Mouse (Mus musculus) G1E-ER4 (cell line): ENCODE results near the gene Cdhr4. TPM values are rescaled to one million over a fixed set of nuclear protein-coding genes. Genes with fewer than 3 reads are reported as not detected.

ENCODE experiments used
- GATA1 ChIP-seq: IDR thresholded peaks from one replicate; pipeline ENCODE4 v1.8.0; 2012; ENCODE audit warnings: low read length, inconsistent platforms
- polyA plus RNA-seq: library from polyadenylated mRNA; stranded (reverse); fragments of >175 nt; gene quantifications from 2 replicates; pipeline ENCODE4 v1.2.3, GENCODE M21; 2012

The Cdhr4 gene
- 0.38 and 0.67 TPM in 2 replicates for polyA plus RNA-seq

- TF ChIP-seq GATA1, result no peak
These were observed at the start of gene Cdhr4 for GRCm38 (mm10) chr9:107992197-107992596. Gene Cdhr4 (plus strand): TSS chr9:107992497.

- TF ChIP-seq GATA1, result no peak
These were observed 44.8 kb upstream of the Cdhr4 start for GRCm38 (mm10) chr9:107947241-107948194.

GRCm38 (mm10) chr9:107949184-107949921, 42.9 kb upstream of the Cdhr4 start:
- TF ChIP-seq GATA1, result no peak

- no peak for TF ChIP-seq GATA1
These were observed 42.4 kb upstream of the Cdhr4 start, which contains the start of gene Traip for GRCm38 (mm10) chr9:107949922-107950235. Gene Traip (plus strand): TSS chr9:107950136.

GRCm38 (mm10) chr9:107950460-107951355, 41.6 kb upstream of the Cdhr4 start:
- TF ChIP-seq GATA1, result no peak

GRCm38 (mm10) chr9:107955613-107956289, 36.5 kb upstream of the Cdhr4 start:
- no peak for TF ChIP-seq GATA1

GRCm38 (mm10) chr9:107957141-107957540, 35.2 kb upstream of the Cdhr4 start:
- TF ChIP-seq GATA1, result no peak

- TF ChIP-seq GATA1, result no peak
These were observed 32.4 kb upstream of the Cdhr4 start for GRCm38 (mm10) chr9:107959896-107960295.

- no peak for TF ChIP-seq GATA1
These were observed 31.4 kb upstream of the Cdhr4 start for GRCm38 (mm10) chr9:107960928-107961327.

- no peak for TF ChIP-seq GATA1
These were observed 30.9 kb upstream of the Cdhr4 start for GRCm38 (mm10) chr9:107961351-107961762.

- no peak for TF ChIP-seq GATA1
These were observed 30.4 kb upstream of the Cdhr4 start for GRCm38 (mm10) chr9:107961881-107962280.

GRCm38 (mm10) chr9:107962916-107963315, 29.4 kb upstream of the Cdhr4 start:
- TF ChIP-seq GATA1, result no peak

- no peak for TF ChIP-seq GATA1
These were observed 28.6 kb upstream of the Cdhr4 start for GRCm38 (mm10) chr9:107963700-107964099.

GRCm38 (mm10) chr9:107964681-107965080, 27.6 kb upstream of the Cdhr4 start:
- TF ChIP-seq GATA1, result no peak

- TF ChIP-seq GATA1, result no peak
These were observed 25.6 kb upstream of the Cdhr4 start for GRCm38 (mm10) chr9:107966676-107967075.

- no peak for TF ChIP-seq GATA1
These were observed 24.9 kb upstream of the Cdhr4 start for GRCm38 (mm10) chr9:107967437-107967836.
